Mouse (Mus musculus): ENCODE results near the gene Farsa. TPM values are rescaled to one million over a fixed set of nuclear protein-coding genes. Genes with fewer than 3 reads are reported as not detected.

Gene Farsa
- polyA plus RNA-seq, 1 experiment from 2014 or later = 24.5 TPM

- 75% methylated on average over 1 of the region's 1 CpGs for WGBS (ENCODE audit: missing documents)
Observed at GRCm38 (mm10) chr8:84841514-84841913, 15.3 kb upstream of the Farsa start.

GRCm38 (mm10) chr8:84844397-84845070, 12.3 kb upstream of the Farsa start:
- Histone ChIP-seq H3K79me2 (ENCODE audit: inconsistent target) (peaks cover 39% of the 10 kb centered on the region), H3K4me3 (ENCODE audit: inconsistent target) (peak overlapping the region; percentile 85), H3K36me3 (ENCODE audit: inconsistent target) (peaks cover 30% of the 10 kb centered on the region), H3K27ac (no peak overlapping the region)
- 64% methylated on average over 9 of the region's 9 CpGs for WGBS (ENCODE audit: missing documents)

More at GRCm38 (mm10) chr8:84841514-84841913, 15.3 kb upstream of the Farsa start:
- Histone ChIP-seq H3K36me3 (ENCODE audit: inconsistent target) (peaks cover 52% of the 10 kb centered on the region), H3K79me2 (ENCODE audit: inconsistent target) (peaks cover 56% of the 10 kb centered on the region), H3K27ac (no peak overlapping the region), H3K4me3 (ENCODE audit: inconsistent target) (no peak overlapping the region)

- WGBS (ENCODE audit: missing documents) = 8% methylated on average over 12 of the region's 12 CpGs
- Histone ChIP-seq H3K27ac (peak overlapping the region; percentile 73), H3K36me3 (ENCODE audit: inconsistent target) (peaks cover 30% of the 10 kb centered on the region), H3K4me3 (ENCODE audit: inconsistent target) (peak overlapping the region; percentile 85), H3K79me2 (ENCODE audit: inconsistent target) (peaks cover 34% of the 10 kb centered on the region)
Observed at GRCm38 (mm10) chr8:84845355-84846093, 11.3 kb upstream of the Farsa start.

GRCm38 (mm10) chr8:84846094-84846721, 10.6 kb upstream of the Farsa start:
- Histone ChIP-seq H3K79me2 (ENCODE audit: inconsistent target) (peaks cover 34% of the 10 kb centered on the region), H3K4me3 (ENCODE audit: inconsistent target) (peak overlapping the region; percentile 85), H3K36me3 (ENCODE audit: inconsistent target) (peaks cover 30% of the 10 kb centered on the region), H3K27ac (peak overlapping the region; percentile 73)
- 2% methylated on average over 25 of the region's 30 CpGs for WGBS (ENCODE audit: missing documents)

- H3K27ac ChIP-seq = peak within 1 kb of the TSS; percentile 89
- peak within 1 kb of the TSS; percentile 85 for H3K4me3 ChIP-seq (ENCODE audit: inconsistent target)
- H3K79me2 ChIP-seq (ENCODE audit: inconsistent target) = peaks cover 34% of the 10 kb centered on the region
- WGBS (ENCODE audit: missing documents) = under 1% methylated on average over 52 of the region's 55 CpGs
- peaks cover 30% of the 10 kb centered on the region for H3K36me3 ChIP-seq (ENCODE audit: inconsistent target)
Observed at GRCm38 (mm10) chr8:84846722-84847572, 9.8 kb upstream of the Farsa start, which contains the start of gene Calr. TSS of gene Calr (minus strand) at chr8:84846934.

GRCm38 (mm10) chr8:84847684-84848435, 8.9 kb upstream of the Farsa start:
- Histone ChIP-seq H3K4me3 (ENCODE audit: inconsistent target) (peak overlapping the region; percentile 52), H3K27ac (peak overlapping the region; percentile 89), H3K79me2 (ENCODE audit: inconsistent target) (peaks cover 34% of the 10 kb centered on the region), H3K36me3 (ENCODE audit: inconsistent target) (peaks cover 25% of the 10 kb centered on the region)
- WGBS (ENCODE audit: missing documents) = 2% methylated on average over 6 of the region's 6 CpGs

GRCm38 (mm10) chr8:84856434-84856833, 355 bp upstream of the Farsa start:
- no peak overlapping the region for H3K4me3 ChIP-seq (ENCODE audit: inconsistent target)
- H3K36me3 ChIP-seq (ENCODE audit: inconsistent target) = peaks cover 9% of the 10 kb centered on the region
- 94% methylated on average over 3 of the region's 3 CpGs for WGBS (ENCODE audit: missing documents)
- H3K79me2 ChIP-seq (ENCODE audit: inconsistent target) = peaks cover 44% of the 10 kb centered on the region
- no peak overlapping the region for H3K27ac ChIP-seq

GRCm38 (mm10) chr8:84871376-84872308, 14.9 kb downstream of the Farsa start, which contains the start of gene Syce2:
TSS of gene Syce2 (plus strand) at chr8:84872111.
- Histone ChIP-seq H3K27ac (peak within 1 kb of the TSS; percentile 15; the same call in 1 of the 2 replicates), H3K79me2 (ENCODE audit: inconsistent target) (no peaks in the 10 kb centered on the region), H3K4me3 (ENCODE audit: inconsistent target) (peak within 1 kb of the TSS; percentile 27), H3K36me3 (ENCODE audit: inconsistent target) (peaks cover 27% of the 10 kb centered on the region)
- WGBS (ENCODE audit: missing documents) = 4% methylated on average over 39 of the region's 46 CpGs

- Histone ChIP-seq H3K36me3 (ENCODE audit: inconsistent target) (peaks cover 19% of the 10 kb centered on the region), H3K27ac (no peak overlapping the region), H3K4me3 (ENCODE audit: inconsistent target) (peak overlapping the region; percentile 11; the same call in 1 of the 2 replicates)
Observed at GRCm38 (mm10) chr8:84872309-84872965, 15.6 kb downstream of the Farsa start.

GRCm38 (mm10) chr8:84873016-84873415, 16.2 kb downstream of the Farsa start:
- 91% methylated on average over 4 of the region's 4 CpGs for WGBS (ENCODE audit: missing documents)
- H3K36me3 ChIP-seq (ENCODE audit: inconsistent target) = peaks cover 13% of the 10 kb centered on the region
- H3K4me3 ChIP-seq (ENCODE audit: inconsistent target) = no peak overlapping the region; the same call in 1 of the 2 replicates
- no peaks in the 10 kb centered on the region for H3K79me2 ChIP-seq (ENCODE audit: inconsistent target)
- no peak overlapping the region for H3K27ac ChIP-seq

More at GRCm38 (mm10) chr8:84872309-84872965, 15.6 kb downstream of the Farsa start:
- no peaks in the 10 kb centered on the region for H3K79me2 ChIP-seq (ENCODE audit: inconsistent target)
- 6% methylated on average over 54 of the region's 54 CpGs for WGBS (ENCODE audit: missing documents)

GRCm38 (mm10) chr8:84874339-84874738, 17.6 kb downstream of the Farsa start:
- Histone ChIP-seq H3K36me3 (ENCODE audit: inconsistent target) (no peaks in the 10 kb centered on the region), H3K4me3 (ENCODE audit: inconsistent target) (no peak overlapping the region), H3K79me2 (ENCODE audit: inconsistent target) (no peaks in the 10 kb centered on the region), H3K27ac (no peak overlapping the region)
- WGBS (ENCODE audit: missing documents) = 75% methylated on average over 3 of the region's 3 CpGs

- H3K36me3 ChIP-seq (ENCODE audit: inconsistent target) = no peaks in the 10 kb centered on the region
- H3K4me3 ChIP-seq (ENCODE audit: inconsistent target) = no peak overlapping the region
- H3K79me2 ChIP-seq (ENCODE audit: inconsistent target) = no peaks in the 10 kb centered on the region
- WGBS (ENCODE audit: missing documents) = 94% methylated on average over 3 of the region's 3 CpGs
- no peak overlapping the region for H3K27ac ChIP-seq
Observed at GRCm38 (mm10) chr8:84877297-84878035, 20.7 kb downstream of the Farsa start.
